Mouse (Mus musculus): Measurements from ENCODE around the gene Olfr651. TPM values are rescaled to one million over a fixed set of nuclear protein-coding genes. Genes with fewer than 3 reads are reported as not detected.

Olfr651 gene
- polyA plus RNA-seq, 1 experiment from 2014 or later: not detected

Other genes starting within 250 kb of the Olfr651 start
- gene Trim12a, start 234.7 kb upstream of the Olfr651 start, polyA plus RNA-seq (2016; fragmentation: Nextera tagmentation; extraction: Ambion mirVana): 1.7 and 2.3 TPM in 2 replicates
- not detected in 2 replicates for gene Trim34b, start 220.7 kb upstream of the Olfr651 start, polyA plus RNA-seq (2016; fragmentation: Nextera tagmentation; extraction: Ambion mirVana)
- gene Trim12c, start 196.8 kb upstream of the Olfr651 start, polyA plus RNA-seq (2016; fragmentation: Nextera tagmentation; extraction: Ambion mirVana): 0.79 and 1.1 TPM in 2 replicates
- 0.05 and 0.09 TPM in 2 replicates for gene Trim30b, start 180.2 kb upstream of the Olfr651 start, polyA plus RNA-seq (2016; fragmentation: Nextera tagmentation; extraction: Ambion mirVana)
- gene Trim30c, start 149.3 kb upstream of the Olfr651 start, polyA plus RNA-seq (2016; fragmentation: Nextera tagmentation; extraction: Ambion mirVana): not detected in 2 replicates
- 0.33 and 0.39 TPM in 2 replicates for gene Trim30a, start 84.9 kb upstream of the Olfr651 start, polyA plus RNA-seq (2016; fragmentation: Nextera tagmentation; extraction: Ambion mirVana)
- 0.11 TPM in 1 of 2 replicates, not detected in the other for gene Trim30d, start 42.3 kb upstream of the Olfr651 start, polyA plus RNA-seq (2016; fragmentation: Nextera tagmentation; extraction: Ambion mirVana)
- gene Olfr652, start 10.8 kb downstream of the Olfr651 start, polyA plus RNA-seq (2016; fragmentation: Nextera tagmentation; extraction: Ambion mirVana): not detected in 2 replicates
- gene Olfr653, start 27.2 kb downstream of the Olfr651 start, polyA plus RNA-seq (2016; fragmentation: Nextera tagmentation; extraction: Ambion mirVana): not detected in 2 replicates
- gene Olfr654, start 36.9 kb downstream of the Olfr651 start, polyA plus RNA-seq (2016; fragmentation: Nextera tagmentation; extraction: Ambion mirVana): not detected in 2 replicates
- gene Olfr655, start 51.6 kb downstream of the Olfr651 start, polyA plus RNA-seq (2016; fragmentation: Nextera tagmentation; extraction: Ambion mirVana): not detected in 2 replicates
- not detected in 2 replicates for gene Olfr656, start 63.8 kb downstream of the Olfr651 start, polyA plus RNA-seq (2016; fragmentation: Nextera tagmentation; extraction: Ambion mirVana)
- not detected in 2 replicates for gene Olfr657, start 74.7 kb downstream of the Olfr651 start, polyA plus RNA-seq (2016; fragmentation: Nextera tagmentation; extraction: Ambion mirVana)
- not detected in 2 replicates for gene Olfr658, start 97.2 kb downstream of the Olfr651 start, polyA plus RNA-seq (2016; fragmentation: Nextera tagmentation; extraction: Ambion mirVana)
- gene Olfr659, start 116.6 kb downstream of the Olfr651 start, polyA plus RNA-seq (2016; fragmentation: Nextera tagmentation; extraction: Ambion mirVana): not detected in 2 replicates
- gene Olfr661, start 136.4 kb downstream of the Olfr651 start, polyA plus RNA-seq (2016; fragmentation: Nextera tagmentation; extraction: Ambion mirVana): not detected in 2 replicates
- not detected in 2 replicates for gene Usp17le, start 227.3 kb downstream of the Olfr651 start, polyA plus RNA-seq (2016; fragmentation: Nextera tagmentation; extraction: Ambion mirVana)

Measured in limb, embryonic 10.5 days (tissue).